Mouse (Mus musculus) WW6 (cell line): ENCODE results near the gene Dennd2a.

ENCODE experiments used
- DNase-seq: peaks from one replicate; pipeline ENCODE4 v3.0.0-alpha.2; 2013; ENCODE audit warnings: low read depth, low spot score

The Dennd2a gene

DNA sequence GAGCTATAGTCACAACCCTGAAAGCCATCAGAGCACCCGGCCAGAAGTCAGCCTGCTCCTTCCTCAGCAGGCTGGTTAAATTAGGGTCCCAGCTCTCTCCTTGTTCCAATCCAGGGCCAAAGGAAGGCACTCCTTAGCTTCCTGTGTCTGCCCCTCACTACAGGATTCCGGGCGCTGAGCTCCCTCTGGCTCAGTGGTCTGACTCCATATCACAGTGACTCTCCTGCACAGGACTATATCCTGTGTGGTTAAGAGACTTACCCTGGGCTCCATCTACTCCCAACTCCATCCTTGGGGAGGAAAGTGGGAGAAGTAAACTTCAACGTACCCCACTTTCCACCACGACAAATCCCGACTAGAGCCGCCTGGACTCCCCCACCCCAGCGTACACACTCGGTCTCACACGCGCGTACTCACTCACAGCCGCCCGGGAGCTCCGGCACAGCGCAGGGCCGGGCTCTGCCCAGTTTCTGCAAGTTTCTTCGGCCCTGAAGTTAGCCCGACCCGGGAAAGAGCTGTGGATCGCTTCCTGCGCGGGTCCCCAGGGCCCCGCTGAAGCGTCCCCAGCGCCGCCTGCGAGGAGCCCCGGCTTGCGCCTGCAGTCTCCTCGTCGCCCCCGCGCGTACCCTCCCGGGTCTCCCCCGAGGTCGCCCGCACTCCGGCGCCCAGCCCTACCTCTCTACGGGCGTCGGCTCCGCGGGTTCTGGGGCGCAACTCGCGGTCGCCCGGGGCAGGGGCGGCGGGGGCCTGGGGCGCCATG lies 587 bp downstream of the Dennd2a start:
- no peak for DNase-seq

DNA sequence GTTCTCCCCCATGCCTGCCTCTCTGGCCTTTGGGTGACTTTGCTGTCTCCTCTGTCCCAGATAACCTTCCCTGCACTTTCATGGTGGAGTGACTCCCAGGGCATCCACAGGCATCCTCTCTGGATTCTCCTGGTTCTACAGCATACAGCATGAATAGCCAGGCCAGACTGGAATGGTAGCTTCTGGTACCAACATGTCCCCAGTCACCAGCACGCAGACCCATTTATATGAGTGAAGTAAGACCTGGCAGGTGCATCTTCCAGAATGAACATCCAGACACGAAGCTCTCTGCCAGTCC lies 2.1 kb downstream of the Dennd2a start:
- DNase-seq, result no peak

DNA sequence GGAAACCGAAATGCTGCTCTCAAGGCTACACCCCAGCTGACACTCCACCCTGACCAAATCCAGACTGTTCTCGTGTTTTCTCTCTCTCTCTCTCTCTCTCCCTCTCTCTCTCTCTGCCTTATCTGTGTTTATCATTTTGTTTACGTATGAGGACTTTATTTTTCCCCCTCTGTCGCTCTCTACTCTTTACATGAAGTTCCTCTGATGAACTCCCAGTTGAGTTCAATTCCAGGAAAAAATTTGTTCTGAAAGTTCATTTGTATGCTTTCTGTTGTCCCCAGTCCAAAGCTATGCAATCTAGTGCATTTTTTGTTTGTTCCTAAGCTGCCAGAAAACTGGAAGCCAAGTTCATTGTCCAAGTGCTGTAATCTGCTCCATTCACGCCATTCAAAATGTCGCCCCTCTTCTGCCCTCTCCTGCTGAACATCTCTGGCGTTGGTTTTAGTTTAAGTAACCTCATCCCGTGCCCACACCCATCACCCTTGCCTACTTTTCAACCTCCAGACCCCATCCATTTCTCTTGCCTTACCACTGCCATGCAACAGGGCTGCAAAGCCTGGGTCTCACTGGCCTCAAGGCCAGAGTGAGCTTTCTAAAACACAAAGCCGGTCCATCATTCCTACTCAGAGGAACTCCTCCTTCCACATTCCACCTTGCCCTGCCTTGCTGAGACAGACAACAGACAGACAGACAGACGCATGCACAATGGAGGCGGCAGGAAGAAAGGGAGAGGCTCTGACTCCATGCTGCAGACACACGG lies 2.6 kb downstream of the Dennd2a start:
- DNase-seq, result no peak

DNA sequence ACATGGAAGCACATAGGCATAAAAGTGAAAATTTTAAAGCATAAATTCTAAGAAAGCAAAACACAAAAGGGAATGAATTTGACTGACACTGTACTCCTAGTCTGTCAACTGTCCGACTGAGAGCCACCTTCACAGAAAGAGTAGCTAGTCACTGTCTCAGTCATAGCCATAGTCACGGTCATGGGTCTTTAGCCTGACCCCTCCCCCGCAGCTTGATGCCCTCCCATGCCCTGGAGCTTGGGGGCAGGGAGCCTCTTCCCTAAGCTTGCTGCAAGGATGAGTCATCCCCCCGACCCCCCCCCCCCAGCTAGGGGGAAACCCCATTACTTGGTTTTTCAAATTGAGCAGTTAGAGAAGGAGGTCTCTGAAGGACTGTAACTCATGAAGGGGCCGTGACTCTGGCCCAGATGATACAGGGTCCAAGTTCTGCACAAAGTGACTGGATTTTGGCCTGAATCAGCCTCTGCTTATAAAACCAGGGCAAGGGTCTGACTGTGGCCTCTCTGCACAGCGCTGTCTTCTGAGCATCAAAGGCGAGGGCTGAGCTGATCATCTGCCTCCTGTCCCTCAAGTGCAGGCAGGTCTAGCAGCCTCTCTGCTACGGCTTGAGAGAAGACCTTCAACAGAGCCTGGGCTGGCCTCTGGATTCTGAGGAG lies 5.6 kb downstream of the Dennd2a start:
- DNase-seq, result no peak

DNA sequence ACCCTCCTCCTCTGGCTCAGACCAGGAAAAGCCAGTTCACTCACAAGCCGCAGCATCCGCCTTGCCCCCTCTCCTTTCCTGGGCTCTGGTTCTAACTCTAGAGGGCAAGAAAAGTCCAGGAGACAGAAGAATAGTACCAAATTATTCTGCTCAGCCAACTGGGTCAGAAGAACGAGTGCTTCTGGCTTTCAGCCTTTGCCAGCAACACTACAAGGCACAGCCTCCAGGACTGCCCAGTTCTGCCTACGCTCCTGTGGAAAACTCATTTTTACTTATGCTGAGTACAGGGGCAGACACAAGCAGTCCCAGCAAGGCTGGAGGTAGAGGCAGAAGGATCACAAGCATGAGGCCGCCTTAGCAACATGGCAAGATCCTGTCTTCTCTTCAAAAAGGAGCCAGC lies 9.6 kb downstream of the Dennd2a start:
- DNase-seq, result no peak

DNA sequence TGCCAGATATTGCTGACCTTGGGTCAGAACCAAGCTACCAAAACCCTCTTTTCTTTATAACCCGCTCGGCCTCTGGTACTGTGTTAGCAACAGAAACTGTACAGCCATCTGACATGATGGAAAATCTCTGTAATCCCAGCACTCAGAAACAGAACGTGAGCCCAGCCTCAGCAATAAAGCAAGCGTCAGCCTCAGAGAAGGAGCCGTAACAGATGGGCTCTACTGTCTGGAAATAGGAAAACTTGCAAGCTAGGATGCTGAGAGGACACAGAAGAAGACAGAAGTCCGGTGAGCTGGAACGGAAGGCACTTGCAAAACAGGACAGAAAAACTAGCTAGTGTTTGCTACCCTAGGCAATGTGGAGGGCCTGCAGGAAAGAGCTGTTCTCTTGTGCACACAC lies 12.2 kb downstream of the Dennd2a start:
- DNase-seq, result no peak

DNA sequence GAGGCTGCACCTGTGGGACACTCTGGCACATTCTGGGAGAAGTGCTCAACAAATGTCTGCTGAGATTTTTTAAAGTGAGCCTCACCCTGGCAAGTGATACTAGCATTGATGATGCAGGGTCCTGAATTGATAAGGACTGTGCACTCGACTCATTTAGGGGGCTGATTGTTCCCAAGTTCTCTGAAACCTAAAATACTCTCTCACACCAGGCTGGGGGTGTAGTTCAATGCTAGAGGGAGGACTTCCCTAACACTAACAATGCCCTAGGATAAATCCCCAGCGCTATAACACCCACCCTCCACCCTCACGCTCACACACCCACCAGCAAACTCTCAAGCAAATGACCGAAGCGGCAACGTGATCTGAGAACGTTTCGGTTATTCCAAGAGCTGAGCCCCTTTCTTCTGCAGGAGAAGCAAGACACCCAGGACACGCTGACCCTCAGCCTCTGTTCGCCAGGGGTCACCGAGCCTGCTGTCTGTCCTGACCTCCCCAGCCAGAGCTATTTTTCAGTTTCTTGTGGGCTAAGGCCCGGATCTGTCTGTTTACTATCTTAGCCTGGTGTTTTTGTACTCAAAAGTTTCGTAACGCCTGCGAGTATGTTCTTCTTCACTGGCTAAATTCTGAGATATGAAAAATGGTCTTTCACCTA lies 13.8 kb downstream of the Dennd2a start:
- no peak for DNase-seq

DNA sequence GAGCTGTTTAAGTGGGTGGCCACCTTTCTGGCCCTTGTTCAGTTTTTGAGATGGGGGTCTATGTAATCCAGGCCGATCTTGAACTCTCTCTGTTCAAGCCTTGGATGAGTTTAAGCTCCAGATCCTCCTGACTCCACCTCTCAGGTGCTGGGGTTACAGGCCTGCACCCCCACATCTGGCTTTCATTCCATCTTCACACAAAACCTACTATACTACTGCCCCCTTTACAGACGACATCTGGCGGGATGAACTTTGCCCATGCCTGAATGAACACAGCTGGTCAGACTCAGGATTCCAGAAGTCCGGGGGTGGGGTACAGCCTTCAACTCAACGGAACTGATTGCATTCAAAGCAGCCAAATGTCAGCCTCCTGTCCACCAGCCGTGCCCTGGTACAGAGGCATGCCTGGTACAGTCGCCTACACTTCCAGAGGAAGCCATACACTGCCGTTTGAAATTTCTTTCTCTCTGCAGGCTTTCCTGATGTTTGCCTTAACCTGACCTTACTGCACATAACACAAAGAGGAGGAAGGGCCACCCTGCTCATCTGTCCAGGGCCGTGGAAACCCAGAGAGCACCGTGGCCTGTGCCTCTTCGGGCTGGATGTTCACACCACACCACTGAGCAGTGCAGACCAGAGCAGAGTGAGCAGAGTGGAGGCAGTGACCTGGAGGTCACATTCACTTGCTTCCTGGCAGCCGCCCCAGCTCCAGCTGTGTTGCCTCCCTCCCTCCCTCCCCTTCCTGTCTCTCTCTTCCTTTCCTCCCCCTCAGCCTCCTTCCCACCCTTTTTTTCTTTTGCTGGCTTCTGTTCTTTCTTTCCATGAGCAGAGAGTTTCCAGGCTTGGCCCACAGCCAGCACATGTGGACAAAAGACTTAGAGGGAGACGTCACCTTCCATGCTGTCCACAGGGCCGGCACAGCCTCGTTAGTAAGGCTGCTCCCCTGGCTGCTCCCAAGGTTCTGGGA lies 14.8 kb downstream of the Dennd2a start:
- DNase-seq, result no peak

GRCm38 (mm10) chr6:39540563-39540962 lies 17.1 kb downstream of the Dennd2a start:
- no peak for DNase-seq

DNA sequence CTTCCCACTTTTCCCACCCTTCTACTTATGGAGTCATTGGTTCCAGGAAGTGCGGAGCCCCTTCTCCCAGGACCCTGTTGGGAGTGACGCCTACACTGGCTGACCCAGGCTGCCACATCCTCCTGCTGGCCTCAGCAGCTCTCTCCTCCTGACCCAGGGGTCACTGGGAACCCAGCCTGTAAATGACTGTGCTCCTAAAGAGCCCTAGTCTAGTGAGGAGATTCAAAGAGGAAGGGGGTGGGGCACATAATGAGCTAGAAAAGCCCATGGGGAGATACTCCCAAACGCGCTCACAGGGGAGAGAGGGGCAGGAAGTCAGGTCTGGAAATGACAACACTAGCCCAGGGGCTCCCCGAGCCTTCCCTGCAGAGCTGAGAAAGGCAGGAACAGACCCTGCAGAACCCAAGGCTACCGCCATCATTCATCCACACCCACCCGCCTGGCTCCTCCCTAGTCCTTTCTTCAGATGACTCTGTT lies 17.9 kb downstream of the Dennd2a start:
- no peak for DNase-seq

GRCm38 (mm10) chr6:39538227-39538626 lies 19.4 kb downstream of the Dennd2a start:
- DNase-seq, result no peak

DNA sequence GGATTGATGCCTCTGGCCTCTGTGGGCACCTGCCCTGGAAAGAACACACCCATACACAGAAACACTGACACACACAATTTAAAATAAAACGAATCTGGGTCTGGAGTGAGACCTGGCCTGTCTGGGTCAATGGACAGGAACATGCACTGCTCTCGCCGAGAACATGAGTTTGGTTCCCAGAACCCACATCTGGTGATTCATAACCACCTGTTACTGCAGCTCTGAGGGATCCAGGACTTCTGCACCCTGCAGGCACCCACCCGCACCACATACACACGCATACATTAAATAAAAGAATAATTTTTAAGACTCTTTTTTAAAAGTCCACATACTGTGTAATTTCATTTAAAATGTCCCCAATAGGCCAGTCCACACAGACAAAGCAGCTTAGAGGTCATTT lies 20.4 kb downstream of the Dennd2a start:
- DNase-seq, result no peak

DNA sequence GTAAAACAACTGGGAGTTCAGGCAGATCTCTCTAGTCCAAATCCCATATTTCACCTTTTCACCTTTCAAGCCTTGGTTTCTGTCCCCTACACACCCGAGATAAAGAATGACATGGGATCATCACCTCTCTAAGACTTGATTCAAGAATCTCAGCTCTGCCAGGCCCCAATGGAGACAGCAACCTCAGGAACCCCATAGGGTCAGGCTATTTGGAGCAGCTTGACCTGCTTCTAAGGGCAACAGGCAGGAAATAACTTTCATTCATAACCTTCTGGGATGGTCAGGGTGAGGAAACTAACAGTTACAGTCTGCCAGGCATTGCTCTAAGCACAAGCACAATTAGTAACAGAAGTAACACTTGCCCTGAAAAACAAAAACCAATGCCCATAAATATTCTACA lies 21.0 kb downstream of the Dennd2a start:
- DNase-seq, result no peak

DNA sequence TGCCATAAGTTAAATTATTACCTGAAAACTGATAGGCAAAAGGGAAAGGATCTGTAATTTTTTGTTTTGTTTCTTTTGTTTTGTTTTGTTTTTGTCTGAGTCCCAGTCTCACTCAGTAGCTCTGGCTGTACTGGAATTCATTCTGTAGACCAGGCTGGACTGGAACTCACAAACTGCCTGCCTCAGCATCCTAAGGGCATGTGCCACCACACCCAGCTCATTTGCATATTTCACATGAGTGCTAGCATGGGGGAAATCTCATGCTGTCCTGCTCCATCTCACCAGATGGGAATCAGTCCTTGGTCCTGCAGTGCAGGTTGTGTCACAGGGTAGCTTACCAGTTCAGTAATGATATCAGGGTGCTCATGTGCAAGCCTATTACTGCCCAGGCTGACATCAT lies 22.7 kb downstream of the Dennd2a start:
- DNase-seq, result no peak

DNA sequence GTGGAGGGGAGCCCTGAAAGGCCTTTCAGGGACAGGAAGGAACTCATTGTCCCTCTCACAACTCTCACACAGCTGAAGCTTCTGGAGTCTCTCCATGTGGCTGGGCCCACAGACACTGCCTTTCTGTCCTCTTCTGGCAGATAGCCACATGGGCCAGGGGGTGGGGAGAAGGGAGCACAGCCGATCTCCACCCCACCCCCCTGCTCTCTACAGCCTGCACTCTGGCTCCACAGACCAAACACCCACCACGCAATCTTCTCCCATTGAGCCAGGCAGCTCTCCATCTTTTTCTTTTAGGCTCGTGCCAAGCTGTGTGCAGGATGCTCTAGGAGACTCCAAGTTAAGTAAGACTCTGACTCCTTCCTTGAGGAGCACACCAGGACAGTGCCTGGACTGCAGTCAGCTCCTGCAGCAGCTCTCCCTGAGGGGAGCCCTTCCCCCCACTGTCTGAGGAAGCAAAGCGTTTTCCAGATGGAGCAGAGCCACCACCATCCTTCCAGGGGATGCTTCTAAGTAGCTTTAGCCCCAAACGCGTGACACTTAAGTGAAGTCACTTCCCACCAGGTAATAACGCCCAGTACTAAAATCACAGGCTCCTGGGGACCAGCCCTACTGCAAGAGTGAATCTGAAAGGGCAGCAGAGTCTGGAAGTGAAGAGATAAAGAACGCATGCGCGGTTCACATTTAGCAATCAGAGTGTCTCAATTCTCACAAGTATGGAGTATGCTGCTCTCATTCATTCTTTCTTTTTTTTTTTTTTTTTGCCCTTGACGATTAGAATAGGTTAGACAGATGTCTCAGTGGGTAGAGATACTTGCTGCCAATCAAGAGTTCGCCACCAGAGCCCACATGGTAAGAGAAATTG lies 28.8 kb downstream of the Dennd2a start:
- DNase-seq, result no peak

DNA sequence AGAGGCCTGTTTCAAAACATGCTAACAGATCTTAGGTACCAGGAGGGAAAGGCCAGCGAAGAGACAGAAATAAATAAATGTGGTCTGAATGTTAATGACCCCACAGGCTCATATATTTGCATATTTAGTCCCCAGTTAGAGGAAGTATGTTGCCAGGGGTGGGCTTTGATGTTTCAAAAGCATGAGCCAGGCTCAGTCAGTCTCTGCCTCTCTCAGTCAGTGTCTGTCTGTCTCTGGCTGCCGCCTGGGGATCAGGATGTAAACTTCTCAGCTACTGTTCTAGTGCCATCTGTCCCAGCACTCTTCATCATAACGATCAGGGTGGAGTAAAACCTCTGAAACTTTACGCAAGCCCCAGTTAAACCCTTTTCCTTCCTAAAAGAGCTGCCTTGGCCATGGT lies 29.9 kb downstream of the Dennd2a start:
- DNase-seq, result no peak

GRCm38 (mm10) chr6:39527337-39527784 lies 30.3 kb downstream of the Dennd2a start:
- peak; percentile 47 for DNase-seq

DNA sequence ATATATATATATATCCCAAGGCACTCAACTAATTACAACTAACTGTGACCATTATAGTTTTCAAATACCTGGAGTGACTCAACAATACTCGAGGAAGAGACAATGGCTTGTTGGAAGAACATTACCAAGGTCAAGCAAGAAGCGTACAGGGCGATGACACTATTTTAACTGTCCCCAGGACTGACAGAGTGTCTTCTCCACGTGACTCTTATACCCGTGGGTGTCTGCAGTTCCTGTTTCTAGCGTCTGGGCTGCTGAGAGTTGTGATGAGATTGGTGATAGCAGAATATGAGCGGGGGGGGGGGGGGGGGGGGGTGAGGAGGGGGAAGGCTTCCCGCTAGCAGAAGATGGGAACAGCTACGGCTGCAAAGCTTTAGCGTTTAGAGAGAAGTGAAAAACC lies 30.9 kb downstream of the Dennd2a start:
- no peak for DNase-seq

- DNase-seq, result no peak
Observed at GRCm38 (mm10) chr6:39523161-39523560, 34.5 kb downstream of the Dennd2a start.

DNA sequence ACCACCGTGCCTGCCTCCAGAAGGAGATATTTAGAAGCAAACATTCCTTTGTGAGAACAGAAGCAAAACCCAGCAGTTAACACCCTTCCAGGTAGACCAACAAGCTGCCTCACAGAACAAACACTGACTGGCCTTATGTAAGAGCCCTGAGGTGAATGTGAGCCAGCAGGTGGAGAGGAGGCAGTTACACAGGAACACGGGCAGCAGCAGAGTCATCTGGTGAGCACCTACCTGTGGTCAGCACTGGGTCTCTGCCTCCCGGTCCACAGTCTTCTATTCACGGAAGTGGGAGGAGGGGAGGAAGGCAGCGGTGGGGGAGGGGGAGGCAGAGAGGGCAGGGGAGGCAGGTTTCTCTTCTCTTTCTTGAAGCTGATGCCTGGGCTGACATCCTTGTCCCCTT lies 35.2 kb downstream of the Dennd2a start:
- DNase-seq, result no peak
